Mouse (Mus musculus): ENCODE measurements around the gene Zfp423. TPM values are rescaled to one million over a fixed set of nuclear protein-coding genes. Genes with fewer than 3 reads are reported as not detected.

The Zfp423 gene
- polyA plus RNA-seq, 1 experiment from 2014 or later, result 5.8 TPM

DNA sequence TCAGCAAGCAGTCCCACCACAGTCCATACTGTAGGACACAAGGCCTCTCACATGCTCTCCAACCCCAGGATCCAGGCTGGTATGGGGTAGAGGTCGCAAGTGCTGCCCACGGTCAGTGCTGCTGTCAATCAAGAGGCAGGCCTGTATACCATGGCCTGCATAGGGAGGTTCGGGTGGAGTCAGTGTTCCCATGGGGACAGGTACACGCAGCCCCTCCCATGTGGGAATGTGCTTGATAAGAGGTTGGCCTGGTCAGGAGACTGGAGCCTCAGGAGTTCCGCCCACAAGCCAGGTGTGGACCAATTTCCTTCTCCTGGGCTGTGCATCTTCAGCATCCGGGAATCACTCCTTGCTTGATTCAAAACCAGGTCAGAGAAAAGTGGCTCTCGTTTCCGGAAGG, 204.5 kb downstream of the Zfp423 start:
- no peak for ATAC-seq (replicated peaks; ENCODE audit: low FRiP score)
- no peaks in the 10 kb centered on the region for H3K27me3 ChIP-seq (replicated peaks; ENCODE audit: control insufficient read depth, insufficient read depth, low read length)
- WGBS, result 79% methylated on average over 8 of the region's 8 CpGs
- no peak for DNase-seq (ENCODE audit: low spot score)
- H3K27ac ChIP-seq (ENCODE audit: low read depth, low read length), result no peak overlapping the region
- H3K9ac ChIP-seq (ENCODE audit: low read depth, low read length), result no peak overlapping the region
- H3K4me3 ChIP-seq (ENCODE audit: low read depth, low read length), result no peak overlapping the region
- H3K4me1 ChIP-seq (replicated peaks; ENCODE audit: control insufficient read depth, insufficient read depth, low read length), result no peaks in the 10 kb centered on the region; the same call in 1 of the 2 replicates
- H3K36me3 ChIP-seq (ENCODE audit: control insufficient read depth, insufficient read depth, low read length), result no peaks in the 10 kb centered on the region
- H3K4me2 ChIP-seq, result no peak overlapping the region
- H3K9me3 ChIP-seq (ENCODE audit: control insufficient read depth, low read length), result no peaks in the 10 kb centered on the region

DNA sequence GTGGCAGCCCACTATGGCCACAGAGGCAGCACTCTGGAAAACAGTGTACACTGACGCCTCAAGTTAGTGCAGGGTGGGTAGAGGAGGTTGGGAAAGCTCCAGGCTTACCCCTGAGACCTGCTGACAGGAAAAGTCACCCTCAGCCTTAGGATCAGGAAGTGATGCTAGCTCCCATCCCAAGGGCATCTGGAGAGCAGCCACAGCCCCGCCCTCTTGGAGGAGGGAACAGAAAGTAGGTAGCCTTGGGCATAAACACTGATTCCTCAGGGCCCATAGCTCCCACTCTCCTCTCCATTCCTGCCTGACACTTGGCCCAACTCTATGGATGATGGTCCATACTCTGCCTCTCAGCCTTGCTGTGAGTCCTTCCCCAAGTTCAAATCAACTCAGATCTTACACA, 205.8 kb downstream of the Zfp423 start:
- DNase-seq (ENCODE audit: low spot score), result no peak
- WGBS, result 59% methylated on average over 2 of the region's 2 CpGs
- Histone ChIP-seq H3K27ac (ENCODE audit: low read depth, low read length) (no peak overlapping the region), H3K9me3 (ENCODE audit: control insufficient read depth, low read length) (no peaks in the 10 kb centered on the region), H3K4me1 (replicated peaks; ENCODE audit: control insufficient read depth, insufficient read depth, low read length) (no peaks in the 10 kb centered on the region), H3K9ac (ENCODE audit: low read depth, low read length) (no peak overlapping the region), H3K36me3 (ENCODE audit: control insufficient read depth, insufficient read depth, low read length) (no peaks in the 10 kb centered on the region), H3K4me2 (no peak overlapping the region), H3K27me3 (replicated peaks; ENCODE audit: control insufficient read depth, insufficient read depth, low read length) (no peaks in the 10 kb centered on the region), H3K4me3 (ENCODE audit: low read depth, low read length) (no peak overlapping the region)
- no peak for ATAC-seq (replicated peaks; ENCODE audit: low FRiP score)

GRCm38 (mm10) chr8:87753148-87753547, 206.2 kb downstream of the Zfp423 start:
- Histone ChIP-seq H3K4me3 (ENCODE audit: low read depth, low read length) (no peak overlapping the region), H3K27ac (ENCODE audit: low read depth, low read length) (no peak overlapping the region), H3K9ac (ENCODE audit: low read depth, low read length) (no peak overlapping the region), H3K4me1 (replicated peaks; ENCODE audit: control insufficient read depth, insufficient read depth, low read length) (no peaks in the 10 kb centered on the region), H3K27me3 (replicated peaks; ENCODE audit: control insufficient read depth, insufficient read depth, low read length) (no peaks in the 10 kb centered on the region), H3K4me2 (no peak overlapping the region), H3K9me3 (ENCODE audit: control insufficient read depth, low read length) (no peaks in the 10 kb centered on the region), H3K36me3 (ENCODE audit: control insufficient read depth, insufficient read depth, low read length) (no peaks in the 10 kb centered on the region)
- DNase-seq (ENCODE audit: low spot score) (no peak), ATAC-seq (replicated peaks; ENCODE audit: low FRiP score) (no peak)
- WGBS, result 57% methylated on average over 8 of the region's 8 CpGs

DNA sequence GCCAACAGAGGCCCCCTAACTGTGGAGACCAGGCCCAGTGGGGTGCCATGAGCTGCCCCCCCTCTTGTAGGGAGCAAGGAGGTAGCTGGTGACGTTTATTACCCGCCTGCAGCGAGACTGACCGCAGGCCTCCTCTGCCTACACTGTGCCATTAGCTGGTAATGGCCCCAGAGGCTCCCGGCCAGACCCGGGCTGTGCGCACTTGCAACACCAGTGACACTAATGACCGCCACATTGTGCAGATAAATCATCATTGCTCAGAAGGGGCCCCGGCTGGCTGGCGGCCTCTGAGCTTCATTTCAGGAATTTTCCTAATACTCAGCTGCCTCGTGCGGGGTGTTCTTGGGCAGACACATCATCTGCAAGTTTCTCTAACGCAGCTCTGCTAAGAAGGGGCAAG, 206.7 kb downstream of the Zfp423 start:
- ATAC-seq (replicated peaks; ENCODE audit: low FRiP score) (no peak), DNase-seq (ENCODE audit: low spot score) (no peak)
- Histone ChIP-seq H3K27ac (ENCODE audit: low read depth, low read length) (no peak overlapping the region), H3K4me3 (ENCODE audit: low read depth, low read length) (no peak overlapping the region), H3K4me1 (replicated peaks; ENCODE audit: control insufficient read depth, insufficient read depth, low read length) (no peaks in the 10 kb centered on the region), H3K9me3 (ENCODE audit: control insufficient read depth, low read length) (no peaks in the 10 kb centered on the region), H3K9ac (ENCODE audit: low read depth, low read length) (no peak overlapping the region), H3K27me3 (replicated peaks; ENCODE audit: control insufficient read depth, insufficient read depth, low read length) (no peaks in the 10 kb centered on the region), H3K36me3 (ENCODE audit: control insufficient read depth, insufficient read depth, low read length) (no peaks in the 10 kb centered on the region), H3K4me2 (no peak overlapping the region)
- WGBS, result 75% methylated on average over 13 of the region's 13 CpGs

- Histone ChIP-seq H3K27me3 (replicated peaks; ENCODE audit: control insufficient read depth, insufficient read depth, low read length) (no peaks in the 10 kb centered on the region), H3K4me1 (replicated peaks; ENCODE audit: control insufficient read depth, insufficient read depth, low read length) (no peaks in the 10 kb centered on the region), H3K36me3 (ENCODE audit: control insufficient read depth, insufficient read depth, low read length) (no peaks in the 10 kb centered on the region), H3K4me2 (no peak overlapping the region), H3K27ac (ENCODE audit: low read depth, low read length) (no peak overlapping the region), H3K9ac (ENCODE audit: low read depth, low read length) (no peak overlapping the region), H3K9me3 (ENCODE audit: control insufficient read depth, low read length) (no peaks in the 10 kb centered on the region), H3K4me3 (ENCODE audit: low read depth, low read length) (no peak overlapping the region)
- ATAC-seq (replicated peaks; ENCODE audit: low FRiP score) (no peak), DNase-seq (ENCODE audit: low spot score) (no peak)
- 44% methylated on average over 8 of the region's 8 CpGs for WGBS
These were observed 211.8 kb downstream of the Zfp423 start for GRCm38 (mm10) chr8:87747582-87747981.

- no peaks in the 10 kb centered on the region for H3K9me3 ChIP-seq (ENCODE audit: control insufficient read depth, low read length)
- H3K27me3 ChIP-seq (replicated peaks; ENCODE audit: control insufficient read depth, insufficient read depth, low read length), result no peaks in the 10 kb centered on the region
- ATAC-seq (replicated peaks; ENCODE audit: low FRiP score) (no peak), DNase-seq (ENCODE audit: low spot score) (no peak)
- no peak overlapping the region for H3K27ac ChIP-seq (ENCODE audit: low read depth, low read length)
- H3K4me1 ChIP-seq (replicated peaks; ENCODE audit: control insufficient read depth, insufficient read depth, low read length), result no peaks in the 10 kb centered on the region
- no peaks in the 10 kb centered on the region for H3K36me3 ChIP-seq (ENCODE audit: control insufficient read depth, insufficient read depth, low read length)
- H3K9ac ChIP-seq (ENCODE audit: low read depth, low read length), result no peak overlapping the region
- no peak overlapping the region for H3K4me2 ChIP-seq
- WGBS, result 42% methylated on average over 8 of the region's 8 CpGs
- no peak overlapping the region for H3K4me3 ChIP-seq (ENCODE audit: low read depth, low read length)
These were observed 212.3 kb downstream of the Zfp423 start for GRCm38 (mm10) chr8:87747142-87747541.

DNA sequence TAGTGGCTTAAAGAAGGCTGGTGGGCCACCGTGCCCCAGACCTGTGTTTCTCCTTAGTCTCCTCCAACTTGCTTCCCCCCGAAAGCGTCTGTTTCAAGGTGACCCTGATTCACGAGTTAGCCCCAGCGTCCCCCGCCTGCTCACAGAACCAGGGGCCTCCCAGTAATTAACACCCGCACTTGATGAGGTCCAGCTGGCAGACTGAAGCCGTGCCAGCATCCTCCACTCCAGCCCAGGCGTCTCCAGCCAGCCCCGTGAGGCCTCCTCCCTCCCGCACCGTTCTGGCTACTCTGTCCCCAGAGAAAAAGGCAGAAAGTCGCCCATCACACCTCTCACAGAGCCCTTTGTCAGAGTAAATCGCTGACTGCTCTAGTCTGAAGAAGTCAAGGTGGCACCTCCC, 213.3 kb downstream of the Zfp423 start:
- Histone ChIP-seq H3K9ac (ENCODE audit: low read depth, low read length) (no peak overlapping the region), H3K4me1 (replicated peaks; ENCODE audit: control insufficient read depth, insufficient read depth, low read length) (no peaks in the 10 kb centered on the region), H3K4me3 (ENCODE audit: low read depth, low read length) (no peak overlapping the region), H3K9me3 (ENCODE audit: control insufficient read depth, low read length) (no peaks in the 10 kb centered on the region), H3K36me3 (ENCODE audit: control insufficient read depth, insufficient read depth, low read length) (no peaks in the 10 kb centered on the region), H3K27me3 (replicated peaks; ENCODE audit: control insufficient read depth, insufficient read depth, low read length) (no peaks in the 10 kb centered on the region), H3K27ac (ENCODE audit: low read depth, low read length) (no peak overlapping the region), H3K4me2 (no peak overlapping the region)
- ATAC-seq (replicated peaks; ENCODE audit: low FRiP score) (no peak), DNase-seq (ENCODE audit: low spot score) (no peak)
- 62% methylated on average over 14 of the region's 14 CpGs for WGBS

DNA sequence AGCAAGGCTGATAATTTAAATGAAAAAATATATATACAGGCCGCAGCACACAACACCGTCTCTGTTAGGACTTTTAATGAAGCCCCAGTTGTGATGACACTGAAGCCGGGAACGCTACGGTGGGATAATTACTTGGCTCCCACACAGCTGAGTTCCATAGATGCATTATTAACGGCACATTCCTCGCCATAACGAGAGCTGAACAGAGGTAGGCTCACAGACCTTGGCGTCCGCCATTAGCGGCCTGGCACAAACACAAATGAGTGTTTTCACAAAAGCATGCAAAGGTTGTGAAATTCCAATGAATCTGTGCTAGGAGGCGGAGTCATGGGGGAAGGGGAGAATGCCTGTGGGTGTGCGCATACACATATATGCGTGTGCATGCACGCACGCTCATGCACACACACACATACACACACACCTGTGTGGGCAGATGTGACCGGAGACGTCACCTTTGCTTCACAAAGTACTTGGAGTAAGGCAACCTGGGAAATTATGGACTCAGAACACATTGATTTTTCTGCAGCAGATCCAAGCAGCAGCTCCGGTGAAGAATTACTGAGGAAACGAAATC, 214.2 kb downstream of the Zfp423 start:
- no peak overlapping the region for H3K9ac ChIP-seq (ENCODE audit: low read depth, low read length)
- H3K27ac ChIP-seq (ENCODE audit: low read depth, low read length), result no peak overlapping the region
- H3K4me1 ChIP-seq (replicated peaks; ENCODE audit: control insufficient read depth, insufficient read depth, low read length), result no peaks in the 10 kb centered on the region
- H3K27me3 ChIP-seq (replicated peaks; ENCODE audit: control insufficient read depth, insufficient read depth, low read length), result no peaks in the 10 kb centered on the region
- H3K4me3 ChIP-seq (ENCODE audit: low read depth, low read length), result no peak overlapping the region
- no peak for ATAC-seq (replicated peaks; ENCODE audit: low FRiP score)
- 89% methylated on average over 20 of the region's 20 CpGs for WGBS
- no peak for DNase-seq (ENCODE audit: low spot score)
- no peaks in the 10 kb centered on the region for H3K9me3 ChIP-seq (ENCODE audit: control insufficient read depth, low read length)
- no peak overlapping the region for H3K4me2 ChIP-seq
- H3K36me3 ChIP-seq (ENCODE audit: control insufficient read depth, insufficient read depth, low read length), result no peaks in the 10 kb centered on the region

DNA sequence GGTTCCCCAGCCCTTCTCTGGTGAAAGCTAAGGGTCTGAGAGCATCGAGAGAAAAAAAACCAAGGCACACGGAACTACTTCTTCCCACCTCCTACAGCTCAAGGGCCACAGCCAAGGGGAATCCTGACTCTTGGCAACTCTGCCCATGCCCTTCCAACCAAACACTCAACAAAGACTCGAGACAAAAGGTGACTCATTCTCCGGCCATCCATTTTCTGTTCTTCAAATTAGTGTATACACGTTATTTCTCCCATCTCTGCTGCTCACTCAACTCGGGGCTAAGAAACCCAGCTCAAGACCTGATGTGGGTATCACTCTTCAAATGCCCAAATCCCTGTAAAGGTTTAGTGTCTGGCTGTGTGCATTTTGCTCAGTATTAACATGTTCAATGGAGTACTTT, 214.8 kb downstream of the Zfp423 start:
- no peak for ATAC-seq (replicated peaks; ENCODE audit: low FRiP score)
- H3K36me3 ChIP-seq (ENCODE audit: control insufficient read depth, insufficient read depth, low read length), result no peaks in the 10 kb centered on the region

More for the DNA sequence above, 214.8 kb downstream of the Zfp423 start:
- H3K9me3 ChIP-seq (ENCODE audit: control insufficient read depth, low read length), result no peaks in the 10 kb centered on the region
- no peak overlapping the region for H3K4me2 ChIP-seq
- H3K27ac ChIP-seq (ENCODE audit: low read depth, low read length), result no peak overlapping the region
- no peak overlapping the region for H3K9ac ChIP-seq (ENCODE audit: low read depth, low read length)
- DNase-seq (ENCODE audit: low spot score), result no peak
- H3K27me3 ChIP-seq (replicated peaks; ENCODE audit: control insufficient read depth, insufficient read depth, low read length), result no peaks in the 10 kb centered on the region
- WGBS, result 87% methylated on average over 6 of the region's 6 CpGs
- no peak overlapping the region for H3K4me3 ChIP-seq (ENCODE audit: low read depth, low read length)
- no peaks in the 10 kb centered on the region for H3K4me1 ChIP-seq (replicated peaks; ENCODE audit: control insufficient read depth, insufficient read depth, low read length)

All from liver, embryonic 11.5 days (tissue).